Mouse (Mus musculus) stomach, postnatal 0 days (tissue): ENCODE measurements around the gene Sectm1a.

ENCODE experiments used
- CTCF ChIP-seq: IDR thresholded peaks from 2 replicates; pipeline ENCODE4 v1.5.1; 2016; ENCODE audit warnings: antibody characterized with exemption, low read depth, mild to moderate bottlenecking, moderate library complexity
- EP300 ChIP-seq: optimal IDR thresholded peaks from 2 replicates; pipeline ENCODE3; 2016; ENCODE audit warnings: antibody characterized with exemption

DNA sequence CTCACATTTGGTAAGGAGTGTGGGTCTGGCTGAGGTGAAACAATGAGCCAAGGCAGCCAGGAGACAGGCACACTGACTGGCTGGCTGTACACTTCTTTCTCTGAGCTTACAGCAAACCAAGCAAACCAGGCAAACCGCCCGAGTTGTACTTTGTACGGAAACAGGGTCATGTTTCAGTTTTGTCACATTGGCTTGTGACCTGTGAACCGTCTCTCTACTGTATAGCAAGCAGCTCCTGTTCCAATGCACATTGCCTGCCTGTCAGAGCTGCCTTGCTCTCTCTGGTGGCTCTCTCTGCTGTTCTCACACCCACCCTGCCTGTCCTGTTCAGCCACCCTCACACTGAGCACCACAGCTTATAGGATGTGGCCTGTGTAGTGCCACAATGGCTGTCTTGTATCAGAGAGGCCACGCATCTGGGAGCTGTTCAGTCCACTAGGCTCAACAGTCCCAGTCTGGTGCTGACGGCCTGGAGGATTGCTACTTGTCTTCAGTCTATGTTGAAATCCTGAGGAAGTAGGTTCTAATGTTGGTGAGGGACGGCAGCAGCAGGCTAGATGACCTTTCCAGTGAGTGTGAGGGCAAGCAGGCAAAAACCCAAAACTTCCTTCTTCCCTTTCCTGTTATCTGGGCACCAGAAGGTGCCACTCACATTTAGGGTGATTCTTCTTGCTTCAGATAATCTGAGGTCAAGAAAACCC lies 24.3 kb downstream of the Sectm1a start:
- TF ChIP-seq EP300 (no peak), CTCF (no peak)
